Mouse (Mus musculus) embryo, embryonic 10.5 days (tissue): ENCODE data around the gene Lrrc72.
"Not testable (repeated sequence)": the region's sequence is repeated elsewhere in the genome, so short reads cannot be mapped to it uniquely, and the experiment has no call there.

Experiments
- DNase-seq: peaks from one replicate; pipeline ENCODE4 v3.0.0-alpha.2; 2015; ENCODE audit warnings: low spot score

Gene Lrrc72

GRCm38 (mm10) chr12:36253298-36253697, at the start of gene Lrrc72:
TSS of gene Lrrc72 (minus strand) at chr12:36253398.
- no peak for DNase-seq

DNA sequence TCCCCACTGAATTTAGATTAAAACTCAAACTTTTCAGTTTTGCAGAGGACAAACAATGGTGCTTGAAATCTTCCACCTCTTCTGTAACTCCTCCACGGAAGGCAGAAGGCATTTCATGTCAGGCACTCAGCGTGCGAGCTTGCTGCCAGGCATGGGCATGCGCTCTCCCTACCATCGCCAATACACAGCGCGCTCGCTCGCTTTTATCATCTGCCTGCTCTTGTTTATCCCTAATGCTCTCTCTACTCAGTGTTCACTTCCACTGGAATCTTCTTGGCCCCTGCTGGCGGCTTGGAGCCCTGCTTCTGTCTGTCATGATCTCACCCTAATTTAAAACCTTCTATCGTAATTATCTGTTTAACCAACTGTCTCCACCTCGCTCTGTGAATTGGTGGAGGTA, 49.1 kb upstream of the Lrrc72 start:
- no peak for DNase-seq

GRCm38 (mm10) chr12:36291346-36291745, 38.1 kb upstream of the Lrrc72 start:
- no peak for DNase-seq

DNA sequence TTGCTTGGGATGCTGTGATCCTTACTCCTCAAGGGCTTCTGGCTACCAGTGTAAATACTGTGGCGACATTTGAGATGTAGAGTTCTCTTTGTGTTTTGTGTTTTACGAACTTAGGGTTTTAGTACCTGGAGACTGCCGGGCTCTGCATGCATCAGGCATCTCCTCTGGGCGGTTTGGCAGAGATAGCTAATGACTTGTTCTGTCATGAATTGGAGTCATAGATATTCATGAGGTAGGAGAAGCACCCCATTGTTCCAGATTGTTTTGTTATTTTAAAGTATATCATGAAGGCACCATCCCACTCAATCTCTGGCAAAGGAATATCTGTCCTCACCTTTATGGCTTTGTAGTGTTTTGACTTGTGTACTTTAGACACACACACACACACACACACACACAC, 37.3 kb upstream of the Lrrc72 start:
- DNase-seq: no peak

- DNase-seq: no peak
Observed at GRCm38 (mm10) chr12:36289634-36290033, 36.4 kb upstream of the Lrrc72 start.

DNA sequence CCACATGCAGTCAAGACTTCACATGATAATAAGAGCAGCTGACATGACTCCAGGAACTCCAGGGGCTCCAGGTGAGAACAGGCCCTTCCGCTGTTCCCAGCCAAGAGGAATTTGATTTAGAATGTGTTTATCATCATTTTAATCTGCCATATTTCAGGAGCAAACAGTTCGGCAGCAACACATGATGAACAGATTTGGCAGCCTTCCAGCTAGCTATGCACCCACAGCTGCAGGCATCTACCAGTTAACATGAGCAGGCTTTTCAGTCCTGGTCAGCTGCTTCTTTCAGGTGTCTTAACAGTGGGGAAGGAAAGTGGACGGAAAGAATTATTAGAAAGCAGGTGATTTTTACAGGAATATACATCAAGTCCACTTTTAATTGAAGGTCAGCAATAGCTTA, 21.6 kb upstream of the Lrrc72 start:
- DNase-seq: no peak

- DNase-seq: no peak
Observed at GRCm38 (mm10) chr12:36267670-36268246, 14.6 kb upstream of the Lrrc72 start.

GRCm38 (mm10) chr12:36262116-36262721, 9.0 kb upstream of the Lrrc72 start:
- DNase-seq: no peak

- no peak for DNase-seq
Observed at GRCm38 (mm10) chr12:36255413-36255812, 2.2 kb upstream of the Lrrc72 start.

DNA sequence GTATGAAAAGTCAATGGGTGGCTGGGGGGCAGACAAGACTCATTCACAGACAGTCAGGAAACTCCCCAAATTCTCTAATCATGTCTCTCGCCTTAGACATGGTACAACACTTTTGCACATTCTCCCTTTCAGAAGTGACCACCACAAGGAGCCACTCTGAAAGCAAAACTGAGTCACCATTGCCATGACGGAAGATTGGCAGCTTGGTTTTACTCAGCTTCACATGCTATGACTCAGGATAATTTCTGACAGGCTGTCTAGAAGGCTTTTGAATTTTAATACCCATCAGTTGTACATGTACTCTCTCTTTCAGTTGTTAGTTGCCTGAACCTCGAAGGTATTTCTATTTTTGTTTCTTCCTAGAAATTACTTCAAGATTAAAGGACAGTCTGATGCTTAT, 12.0 kb downstream of the Lrrc72 start:
- no peak for DNase-seq

GRCm38 (mm10) chr12:36231386-36231785, 21.8 kb downstream of the Lrrc72 start:
- DNase-seq: no peak

- DNase-seq: no peak
Observed at GRCm38 (mm10) chr12:36224392-36224791, 28.8 kb downstream of the Lrrc72 start.

DNA sequence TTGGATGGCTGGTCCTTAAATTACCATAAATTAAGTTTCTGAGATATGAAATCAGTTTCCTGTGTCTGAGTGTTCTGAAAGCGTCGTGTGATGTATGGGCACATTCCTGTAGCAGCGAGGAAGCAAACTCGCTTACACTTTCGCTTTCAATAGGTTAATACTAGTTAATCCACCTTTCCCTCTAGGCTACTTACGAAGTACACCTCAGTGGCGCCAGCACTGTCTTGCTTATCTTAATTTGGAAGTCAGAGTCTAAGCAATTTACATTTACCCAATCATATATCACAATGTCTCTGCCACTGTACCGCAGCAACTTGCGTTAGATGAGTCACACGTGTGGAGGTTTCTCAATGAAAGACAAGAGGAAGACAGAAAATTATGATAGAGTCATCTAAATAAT, 36.3 kb downstream of the Lrrc72 start:
- DNase-seq: no peak

DNA sequence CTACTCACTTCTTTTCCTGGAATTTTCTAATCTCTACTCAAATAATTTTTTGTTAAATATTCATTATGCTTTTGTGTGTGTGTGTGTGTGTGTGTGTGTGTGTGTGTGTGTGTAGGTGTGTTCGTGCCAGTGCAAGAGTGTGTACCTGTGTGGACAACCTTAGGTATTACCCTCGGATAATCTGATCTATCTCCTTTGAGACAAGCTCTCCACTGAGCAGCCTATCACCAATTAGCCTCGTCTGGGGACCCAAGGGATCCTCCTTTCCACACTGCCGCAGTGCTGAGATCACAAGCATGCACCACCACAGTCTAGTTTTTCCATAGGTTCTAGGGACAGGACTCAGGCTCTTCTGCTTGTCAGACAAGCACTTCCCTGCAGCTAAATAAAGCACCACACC, 37.0 kb downstream of the Lrrc72 start:
- no peak for DNase-seq

- peak; percentile 83 for DNase-seq
Observed at GRCm38 (mm10) chr12:36215149-36215480, 38.1 kb downstream of the Lrrc72 start.

- DNase-seq: no peak
Observed at GRCm38 (mm10) chr12:36214389-36215148, 38.6 kb downstream of the Lrrc72 start.

- DNase-seq: no peak
Observed at GRCm38 (mm10) chr12:36210096-36210495, 43.1 kb downstream of the Lrrc72 start.

GRCm38 (mm10) chr12:36208456-36208855, 44.7 kb downstream of the Lrrc72 start:
- DNase-seq: no peak

DNA sequence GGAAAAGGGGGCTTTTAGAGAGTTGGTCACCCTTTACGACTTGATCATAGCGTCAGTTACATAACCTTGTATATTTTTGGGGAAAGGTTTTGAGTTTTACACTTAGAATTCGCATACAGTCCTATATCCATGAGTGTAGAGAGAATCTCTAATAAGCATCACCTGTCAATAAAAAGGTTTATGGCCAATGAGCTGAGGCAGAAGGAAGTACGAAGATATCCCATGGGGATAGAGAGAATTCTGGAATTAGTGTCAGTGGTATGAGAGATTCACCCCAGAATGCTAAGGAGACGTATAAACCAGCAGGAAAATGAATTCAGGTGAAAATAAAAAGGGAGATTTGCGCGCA, 45.4 kb downstream of the Lrrc72 start:
- no peak for DNase-seq

DNA sequence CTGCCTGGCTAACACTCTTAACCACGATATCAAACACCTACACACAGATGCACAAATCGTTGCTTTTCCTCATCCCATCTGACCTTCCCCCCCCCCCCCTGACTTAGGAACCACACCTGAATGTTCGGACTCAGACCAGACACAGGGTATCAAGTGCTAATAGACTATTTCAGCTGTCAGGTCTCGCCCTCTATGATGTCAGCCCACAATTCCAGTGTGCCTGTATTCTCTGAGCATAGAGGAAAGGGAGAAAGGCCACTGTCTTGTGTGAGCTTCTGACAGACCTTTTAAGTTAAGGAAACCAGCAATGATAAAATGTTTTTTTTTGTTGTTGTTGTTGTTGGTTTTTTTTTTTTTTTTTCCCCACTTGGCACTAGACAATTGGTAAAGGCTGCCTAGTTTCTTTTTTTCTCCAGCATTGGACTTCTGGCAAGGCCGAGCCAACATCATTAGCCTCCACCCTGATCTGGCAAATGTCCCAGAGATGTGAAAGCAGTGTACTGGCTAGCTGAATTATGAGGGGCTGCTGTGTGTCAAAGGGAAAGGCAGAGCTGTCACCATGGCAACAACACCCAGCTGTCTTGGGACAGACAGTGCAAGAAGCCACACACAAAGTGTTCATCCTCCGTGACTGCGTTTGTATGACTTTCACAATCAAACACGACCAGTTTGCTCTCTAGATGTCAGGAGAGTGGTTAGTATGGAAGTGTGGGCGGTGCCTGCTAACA, 46.0 kb downstream of the Lrrc72 start:
- DNase-seq: peak; percentile 83

DNA sequence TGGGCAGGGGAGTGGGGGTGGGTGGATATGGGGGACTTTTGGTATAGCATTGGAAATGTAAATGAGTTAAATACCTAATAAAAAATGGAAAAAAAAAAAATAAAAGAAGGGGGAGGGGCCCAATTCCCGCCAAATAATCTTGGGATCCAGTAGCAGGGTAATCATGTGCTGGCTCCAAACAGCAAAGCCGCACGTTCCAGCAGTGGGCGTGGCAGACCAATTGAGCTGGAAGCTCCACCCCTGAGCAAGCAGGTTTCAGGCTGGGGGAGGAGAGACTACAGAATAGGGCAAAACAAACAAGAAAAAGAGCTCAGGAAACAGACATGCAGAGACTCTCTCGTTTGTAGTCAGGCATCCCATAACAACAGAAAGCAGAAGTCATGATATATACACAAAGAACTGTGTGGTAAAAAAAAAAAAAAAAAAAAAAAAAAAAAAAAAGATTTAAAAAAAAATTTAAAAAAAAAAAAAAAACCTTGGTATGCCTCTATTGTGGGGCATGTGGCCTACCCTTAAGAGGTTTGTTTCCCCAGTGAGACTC, 47.5 kb downstream of the Lrrc72 start:
- not testable (repeated sequence) for DNase-seq

DNA sequence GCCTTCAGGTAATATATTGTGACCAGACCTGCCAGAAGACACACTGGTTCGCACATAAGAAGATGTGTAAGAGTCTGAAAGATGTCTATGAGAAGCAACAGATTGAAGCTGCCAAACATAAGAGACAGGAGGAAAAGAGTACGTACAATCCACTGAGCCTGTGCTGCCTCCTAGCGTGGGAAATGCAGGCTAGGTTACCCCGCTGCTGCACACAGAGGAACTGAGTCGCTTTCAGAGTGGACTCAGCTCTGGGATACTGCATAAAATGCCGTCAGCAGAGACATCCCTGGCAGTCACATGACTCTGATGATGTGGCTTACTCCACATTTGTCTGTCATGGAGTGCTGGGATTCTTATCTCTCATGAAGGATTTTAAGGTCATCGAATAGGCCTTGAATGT, 58.2 kb downstream of the Lrrc72 start:
- DNase-seq: no peak

GRCm38 (mm10) chr12:36190343-36190742, 62.9 kb downstream of the Lrrc72 start:
- no peak for DNase-seq
